Mouse (Mus musculus) ovary, postnatal 10 days (tissue): ENCODE results near the gene Kcnk10.

Source experiments
- DNase-seq: peaks from one replicate; pipeline ENCODE4 v3.0.0; 2022; ENCODE audit warnings: low spot score

The Kcnk10 gene

GRCm38 (mm10) chr12:98406598-98406997 lies 171.5 kb downstream of the Kcnk10 start:
- no peak for DNase-seq

GRCm38 (mm10) chr12:98406076-98406475 lies 172.0 kb downstream of the Kcnk10 start:
- no peak for DNase-seq

GRCm38 (mm10) chr12:98396586-98396985 lies 181.5 kb downstream of the Kcnk10 start:
- no peak for DNase-seq

GRCm38 (mm10) chr12:98394115-98394514 lies 184.0 kb downstream of the Kcnk10 start:
- DNase-seq: no peak

- DNase-seq: no peak
Measured at GRCm38 (mm10) chr12:98391347-98391746, 186.8 kb downstream of the Kcnk10 start.

GRCm38 (mm10) chr12:98389618-98390017 lies 188.5 kb downstream of the Kcnk10 start:
- DNase-seq: no peak
